Mouse (Mus musculus) left cerebral cortex, adult 11 months (tissue): ENCODE measurements at regions not wholly inside any gene's neighbourhood (a gene's known extent, or its start where the extent isn't known, plus 50 kb on each side); places are given as distances from the start of the nearest gene placed in this dataset.

Source experiments
- DNase-seq: peaks from one replicate; pipeline ENCODE4 v3.0.0; 2022; ENCODE audit warnings: low spot score

GRCm38 (mm10) chr11:65495034-65495433 is 225.2 kb upstream of the Myocd start:
- DNase-seq: no peak

DNA sequence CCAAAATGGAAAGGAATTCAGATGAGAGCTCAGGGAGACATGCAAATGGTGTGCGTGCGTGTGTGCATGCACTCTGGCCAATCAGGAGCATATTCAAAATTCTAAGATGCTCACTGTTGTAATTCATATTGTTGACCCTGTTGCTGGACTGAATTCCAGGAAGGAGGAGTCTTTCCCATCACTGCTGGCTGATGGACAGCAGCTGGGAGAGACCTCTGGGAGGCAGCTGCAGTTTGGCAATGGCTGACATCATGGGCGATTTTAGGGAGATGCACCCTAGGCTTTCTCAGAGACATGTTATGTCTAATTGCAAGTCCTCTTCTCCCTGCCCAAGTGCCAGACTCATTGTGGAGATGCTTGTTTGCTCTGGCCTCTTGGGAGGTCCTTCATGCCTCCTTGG is 220.6 kb upstream of the Myocd start:
- DNase-seq: no peak

DNA sequence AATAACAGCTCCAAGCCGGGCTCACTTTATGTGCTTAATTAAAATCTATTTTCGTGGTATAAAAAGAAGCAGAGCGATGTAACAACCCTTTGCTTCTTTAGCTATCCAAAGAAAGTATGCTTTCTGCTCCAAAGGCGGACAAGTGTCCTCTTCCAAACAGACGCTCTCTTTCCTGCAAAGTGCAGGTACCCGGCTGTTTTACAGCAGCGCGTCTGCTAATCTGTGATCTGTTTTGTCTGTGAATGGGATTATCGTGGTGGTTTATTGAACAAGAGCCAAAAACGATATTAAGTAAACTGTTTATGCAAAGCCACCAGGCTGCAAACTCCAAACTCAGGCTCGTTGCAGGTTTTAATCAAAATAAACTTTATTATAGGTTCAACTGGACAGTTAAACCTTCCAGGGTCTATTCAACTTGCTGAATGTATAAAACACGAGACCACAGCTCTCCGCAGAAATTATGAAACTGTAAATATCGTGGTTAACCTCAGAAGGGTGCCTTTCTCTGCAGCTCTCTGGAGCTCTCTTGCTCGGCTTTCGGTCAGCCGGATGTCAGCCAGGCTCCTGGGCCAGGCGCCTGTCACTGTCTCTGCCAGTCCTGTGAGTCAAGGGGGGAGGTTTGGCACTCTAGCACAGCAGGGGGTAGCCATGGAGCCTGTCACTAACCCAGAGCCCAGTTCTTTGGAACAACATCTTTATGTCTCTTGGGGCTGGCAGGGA is 206.2 kb upstream of the Myocd start:
- no peak for DNase-seq

GRCm38 (mm10) chr11:65475302-65475701 is 205.5 kb upstream of the Myocd start:
- DNase-seq: peak; percentile 46

- no peak for DNase-seq
Observed at GRCm38 (mm10) chr11:65469762-65470741, 200.3 kb upstream of the Myocd start.

DNA sequence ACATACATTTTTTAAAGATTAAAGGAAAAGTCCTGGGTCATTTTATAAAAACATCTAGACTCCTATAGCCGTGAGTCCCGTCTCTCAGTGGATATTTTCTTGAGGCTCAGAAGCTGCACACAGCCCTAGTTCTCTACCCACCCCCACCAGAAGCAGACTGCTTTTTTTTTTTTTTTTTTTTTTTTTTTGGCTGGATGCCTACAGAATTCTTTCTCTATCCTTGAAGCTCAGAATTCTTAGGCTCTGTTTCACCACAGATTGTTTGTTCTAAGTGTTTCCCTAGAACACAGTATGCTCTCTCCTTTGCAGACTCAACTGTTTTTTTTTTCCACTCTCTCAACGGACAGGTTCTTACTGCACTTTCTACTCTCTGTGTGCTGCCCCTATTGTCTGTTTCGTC is 191.3 kb upstream of the Myocd start:
- no peak for DNase-seq

DNA sequence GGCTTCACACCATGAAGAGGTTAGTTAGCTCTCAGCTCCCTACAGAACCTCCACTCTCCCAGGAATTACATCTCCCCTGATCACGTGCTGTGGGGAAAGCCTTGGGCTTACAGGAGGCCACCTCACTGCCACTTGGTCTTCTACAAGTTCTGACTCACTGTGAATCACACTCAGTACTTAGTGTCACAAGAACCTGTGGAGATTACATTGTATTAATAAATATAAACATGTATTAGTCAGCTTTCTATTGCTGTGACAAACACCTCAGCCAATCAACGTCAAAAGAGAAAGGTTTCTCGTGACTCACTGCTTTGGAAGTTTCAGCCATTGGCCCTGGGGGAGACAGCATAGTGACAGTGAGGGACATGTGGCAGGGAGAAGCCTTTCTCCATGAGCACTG is 178.6 kb upstream of the Myocd start:
- DNase-seq: no peak

GRCm38 (mm10) chr11:65443466-65444024 is 173.8 kb upstream of the Myocd start:
- peak; percentile 12 for DNase-seq

- no peak for DNase-seq
Observed at GRCm38 (mm10) chr11:65435699-65436161, 165.9 kb upstream of the Myocd start.

DNA sequence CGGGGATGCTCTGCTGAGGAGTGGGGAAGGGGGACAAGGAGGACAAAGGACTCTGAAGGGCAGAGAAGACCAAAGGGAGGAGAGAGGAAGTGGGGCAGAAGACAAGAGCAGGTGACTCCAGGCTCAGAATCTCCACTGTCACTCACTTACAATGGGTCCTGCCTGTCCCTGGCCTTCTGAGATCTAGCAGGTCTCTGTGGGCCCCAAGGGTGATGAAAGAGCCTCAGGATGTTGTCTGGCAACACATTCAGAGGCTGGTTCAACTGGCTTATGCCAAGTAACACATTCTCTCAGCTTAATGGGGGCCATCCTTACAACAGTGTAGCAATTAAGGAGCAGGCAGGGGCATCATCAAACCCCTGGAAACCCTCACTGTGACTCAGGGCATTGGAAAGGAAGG is 152.1 kb upstream of the Myocd start:
- no peak for DNase-seq

- DNase-seq: peak; percentile 17
Observed at GRCm38 (mm10) chr11:65408621-65409020, 138.8 kb upstream of the Myocd start.

- no peak for DNase-seq
Observed at GRCm38 (mm10) chr11:65402460-65403154, 132.8 kb upstream of the Myocd start.

- DNase-seq: no peak
Observed at GRCm38 (mm10) chr11:65389238-65389637, 119.4 kb upstream of the Myocd start.

DNA sequence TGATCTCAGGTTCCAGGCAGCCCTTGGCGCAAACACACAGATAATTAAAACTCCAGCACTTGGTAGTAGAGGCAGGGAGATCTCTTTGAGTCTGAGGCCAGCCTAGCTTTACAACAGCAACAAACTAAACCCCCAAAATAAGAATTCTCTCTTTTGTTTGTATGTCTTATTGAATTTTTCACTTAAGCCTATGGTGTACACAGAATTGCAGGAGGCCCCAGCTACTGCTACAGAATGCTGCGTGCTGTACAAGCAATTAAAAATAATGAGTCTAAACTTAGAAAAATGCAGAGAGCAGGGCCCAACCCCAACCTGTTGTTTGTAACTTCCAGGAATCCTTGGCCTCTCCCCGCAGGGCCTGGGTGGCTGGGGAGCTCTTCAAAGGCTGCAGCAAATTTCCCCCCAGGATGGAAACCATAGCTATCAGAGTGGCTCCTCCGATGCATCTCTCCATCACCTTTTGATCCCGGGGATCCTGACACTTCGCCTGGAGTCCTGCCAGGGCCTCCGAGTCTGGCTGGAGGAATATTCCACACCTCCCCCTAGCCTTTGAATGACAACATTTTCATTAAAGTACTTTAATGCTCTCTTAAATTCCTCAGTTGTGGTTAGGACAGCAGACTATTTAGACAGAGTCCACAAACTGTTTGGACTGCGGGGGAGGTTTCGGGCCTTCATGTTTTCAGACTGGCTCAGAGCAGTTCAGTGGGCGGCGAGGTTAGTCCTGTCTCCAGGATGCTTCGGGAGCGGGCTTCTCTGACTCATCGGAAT is 116.7 kb upstream of the Myocd start:
- no peak for DNase-seq

GRCm38 (mm10) chr11:65375361-65375760 is 105.6 kb upstream of the Myocd start:
- no peak for DNase-seq

DNA sequence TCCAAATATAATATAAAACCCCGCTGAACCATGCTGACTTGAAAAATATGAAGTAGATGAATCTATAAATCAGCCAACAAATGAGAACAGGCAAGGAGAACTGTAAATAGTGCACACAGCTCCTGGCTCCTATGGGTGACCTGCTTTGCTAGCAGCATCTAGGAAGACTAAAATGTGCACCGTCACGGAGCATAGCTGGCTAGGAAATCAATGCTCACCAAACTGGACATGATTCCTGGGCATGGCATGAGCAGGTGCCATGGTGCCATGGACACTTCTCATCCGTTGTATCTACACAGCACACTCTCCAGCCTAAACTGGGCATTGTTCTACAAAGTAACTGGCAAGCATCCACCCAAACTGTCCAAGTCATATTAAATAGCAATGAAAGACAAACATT is 103.3 kb upstream of the Myocd start:
- no peak for DNase-seq

DNA sequence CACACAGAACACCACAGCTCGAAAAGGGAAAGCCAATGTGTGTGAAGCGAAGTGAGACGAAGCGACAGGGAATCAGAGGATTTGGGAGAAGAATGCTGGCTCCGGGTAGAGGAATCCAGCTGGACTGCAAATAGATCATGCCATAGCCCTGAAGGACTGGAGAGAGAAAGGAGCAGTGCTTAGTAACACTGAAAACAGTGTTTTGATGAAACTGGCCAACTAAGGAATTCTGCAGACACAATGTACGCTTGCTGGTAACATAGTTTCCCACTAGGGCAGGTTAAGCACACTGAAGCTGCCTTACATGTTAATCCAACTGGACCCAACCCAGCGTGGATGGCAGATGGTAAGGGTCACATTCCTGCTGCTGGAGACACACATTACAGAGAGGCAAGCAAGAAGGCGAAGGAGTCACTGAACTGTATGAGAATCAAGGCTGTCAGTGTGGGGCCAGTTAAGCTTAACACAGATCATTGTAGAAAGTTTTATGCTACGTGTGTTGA is 102.6 kb upstream of the Myocd start:
- no peak for DNase-seq

- no peak for DNase-seq
Observed at GRCm38 (mm10) chr11:65367825-65368224, 98.0 kb upstream of the Myocd start.

- no peak for DNase-seq
Observed at GRCm38 (mm10) chr11:65366677-65367370, 97.0 kb upstream of the Myocd start.

DNA sequence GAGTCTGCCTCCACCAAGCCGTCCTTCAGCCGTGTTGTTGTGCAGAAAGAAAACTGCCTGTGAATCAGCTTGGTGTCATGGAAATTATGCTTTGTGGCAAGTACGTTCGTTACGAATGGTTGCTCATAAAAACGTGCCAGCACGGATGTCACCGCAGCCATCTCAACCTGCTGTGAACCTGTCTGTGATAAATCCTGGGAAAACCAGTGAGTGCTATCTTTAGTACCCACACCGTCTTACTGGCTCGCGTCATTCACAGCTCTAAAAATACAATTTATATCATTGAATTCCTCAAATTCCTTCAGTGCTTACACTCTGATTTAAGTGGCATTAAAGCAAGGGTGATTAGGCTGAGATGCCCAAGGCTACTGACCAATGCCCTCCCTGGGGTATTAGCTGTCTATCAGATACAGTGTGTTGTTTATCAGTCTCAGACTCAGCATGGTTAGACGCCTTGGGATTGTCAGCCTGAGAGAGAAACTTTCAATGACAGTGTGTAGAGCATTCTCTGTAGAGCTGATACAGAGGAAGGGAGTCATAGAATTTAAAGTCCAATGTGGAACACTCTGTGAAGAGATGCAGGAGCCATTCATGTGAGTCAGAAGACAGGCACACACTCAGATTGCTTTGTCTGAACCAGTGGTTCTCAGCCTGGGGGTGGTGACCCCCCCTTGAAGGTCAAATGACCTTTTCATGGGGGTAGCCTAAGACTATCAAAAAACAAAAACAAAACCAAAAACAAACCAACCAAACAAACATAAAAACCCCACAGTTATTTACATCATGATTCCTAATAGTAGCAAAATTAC is 96.2 kb upstream of the Myocd start:
- no peak for DNase-seq
